Mouse (Mus musculus) neural tube, embryonic 15.5 days (tissue): ENCODE measurements around the gene Sestd1. TPM values are rescaled to one million over a fixed set of nuclear protein-coding genes. Genes with fewer than 3 reads are reported as not detected.
A peak's percentile ranks its signal among the peaks of the same experiment; 100 is the strongest.

Source experiments
- ATAC-seq: fragments of 200-750 bp; cut with Nextera tagmentation; 2 replicates; pipeline ENCODE4 v1.8.0; 2017; ENCODE audit warnings: mild to moderate bottlenecking, moderate TSS enrichment, moderate library complexity; ENCODE audit not compliant: low FRiP score
- H3K27ac ChIP-seq: fragments of 300-500 bp; sonication (generic); replicated peaks from 2 replicates; pipeline ENCODE4 v1.5.1; 2015; ENCODE audit warnings: mild to moderate bottlenecking, inconsistent platforms
- H3K27me3 ChIP-seq: fragments of 300-500 bp; sonication (generic); replicated peaks from 2 replicates; pipeline ENCODE4 v1.6.1; 2015; ENCODE audit warnings: inconsistent platforms
- H3K36me3 ChIP-seq: fragments of 300-500 bp; sonication (generic); 2 replicates; pipeline ENCODE4 v1.6.1; 2015; ENCODE audit warnings: inconsistent platforms
- H3K4me1 ChIP-seq: fragments of 300-500 bp; sonication (generic); 2 replicates; pipeline ENCODE4 v1.6.1; 2015; ENCODE audit warnings: inconsistent platforms
- H3K4me2 ChIP-seq: fragments of 300-500 bp; sonication (generic); 2 replicates; pipeline ENCODE4 v1.6.1; 2015; ENCODE audit warnings: inconsistent platforms, mild to moderate bottlenecking, moderate library complexity
- H3K4me3 ChIP-seq: fragments of 300-500 bp; sonication (generic); replicated peaks from 2 replicates; pipeline ENCODE4 v1.5.1; 2015; ENCODE audit warnings: mild to moderate bottlenecking, inconsistent platforms
- H3K9ac ChIP-seq: fragments of 300-500 bp; sonication (generic); replicated peaks from 2 replicates; pipeline ENCODE4 v1.6.1; 2015; ENCODE audit warnings: mild to moderate bottlenecking, inconsistent platforms
- H3K9me3 ChIP-seq: fragments of 300-500 bp; sonication (generic); replicated peaks from 2 replicates; pipeline ENCODE4 v1.6.1; 2016; ENCODE audit warnings: inconsistent platforms
- WGBS: fragments of 180-500 bp; shearing (Covaris S2); methylation state at CpG from one replicate; pipeline ENCODE4 v1.1.7; 2015; ENCODE audit warnings: mixed read lengths; 5-methylcytosine and 5-hydroxymethylcytosine counted together
- polyA plus RNA-seq: library from polyadenylated mRNA; unstranded; fragments of >200 nt; fragmentation: Nextera tagmentation; extraction: Ambion mirVana; gene quantifications from 2 replicates; pipeline ENCODE4 v1.2.1, GENCODE M21; 2015

Gene Sestd1
- polyA plus RNA-seq, 1 experiment from 2014 or later = 26.3 TPM

GRCm38 (mm10) chr2:77301687-77302389 lies 21.4 kb upstream of the Sestd1 start:
- Histone ChIP-seq H3K9ac (no peak overlapping the region), H3K4me2 (no peak overlapping the region), H3K27me3 (no peaks in the 10 kb centered on the region), H3K4me3 (no peak overlapping the region), H3K36me3 (no peaks in the 10 kb centered on the region), H3K4me1 (no peaks in the 10 kb centered on the region), H3K9me3 (no peaks in the 10 kb centered on the region), H3K27ac (no peak overlapping the region)
- 67% methylated on average over 9 of the region's 9 CpGs for WGBS
- no peak for ATAC-seq

DNA sequence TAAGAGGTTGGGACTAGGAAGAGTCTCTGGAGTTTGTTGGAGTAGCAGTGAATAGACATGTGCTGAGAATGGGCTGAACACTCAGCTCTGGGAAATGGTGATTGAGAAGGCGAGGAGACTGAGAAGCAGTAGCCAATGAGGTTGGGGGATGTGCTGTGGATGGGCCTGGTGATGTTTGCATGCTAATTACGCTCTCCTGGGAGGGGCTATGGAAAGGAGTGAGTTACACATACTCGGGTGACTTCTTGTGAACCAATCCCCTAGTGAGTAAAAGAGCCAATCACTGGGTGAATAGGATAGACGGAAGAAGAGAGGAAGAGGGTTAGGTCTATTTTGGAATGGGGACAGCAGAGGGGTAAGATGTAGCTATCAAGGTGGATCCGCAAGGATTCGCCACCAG lies 9.3 kb upstream of the Sestd1 start:
- Histone ChIP-seq H3K4me3 (no peak overlapping the region), H3K9ac (no peak overlapping the region), H3K4me2 (no peak overlapping the region), H3K36me3 (no peaks in the 10 kb centered on the region), H3K27me3 (no peaks in the 10 kb centered on the region), H3K27ac (no peak overlapping the region), H3K4me1 (no peaks in the 10 kb centered on the region), H3K9me3 (no peaks in the 10 kb centered on the region)
- WGBS = 62% methylated on average over 6 of the region's 6 CpGs
- ATAC-seq = no peak

- H3K4me3 ChIP-seq = no peak overlapping the region
- H3K4me1 ChIP-seq = no peaks in the 10 kb centered on the region
- WGBS = 68% methylated on average over 2 of the region's 2 CpGs
- ATAC-seq = no peak
- no peak overlapping the region for H3K4me2 ChIP-seq
- H3K27me3 ChIP-seq = no peaks in the 10 kb centered on the region
- no peak overlapping the region for H3K9ac ChIP-seq
- H3K36me3 ChIP-seq = no peaks in the 10 kb centered on the region
- H3K27ac ChIP-seq = no peak overlapping the region
- H3K9me3 ChIP-seq = no peaks in the 10 kb centered on the region
These were observed 6.4 kb upstream of the Sestd1 start for GRCm38 (mm10) chr2:77286755-77287154.

GRCm38 (mm10) chr2:77284281-77284899 lies 4.0 kb upstream of the Sestd1 start:
- H3K36me3 ChIP-seq = no peaks in the 10 kb centered on the region
- no peak overlapping the region for H3K4me2 ChIP-seq
- ATAC-seq = no peak
- no peak overlapping the region for H3K27ac ChIP-seq
- H3K4me3 ChIP-seq = no peak overlapping the region
- no peaks in the 10 kb centered on the region for H3K9me3 ChIP-seq
- 82% methylated on average over 2 of the region's 2 CpGs for WGBS
- no peak overlapping the region for H3K9ac ChIP-seq
- H3K27me3 ChIP-seq = no peaks in the 10 kb centered on the region
- H3K4me1 ChIP-seq = no peaks in the 10 kb centered on the region

- peak overlapping the region; percentile 96 for H3K4me3 ChIP-seq
- H3K9ac ChIP-seq = peak overlapping the region; percentile 99
- WGBS = 1% methylated on average over 48 of the region's 57 CpGs
- H3K4me1 ChIP-seq = peaks cover 17% of the 10 kb centered on the region
- H3K36me3 ChIP-seq = no peaks in the 10 kb centered on the region
- peak overlapping the region; percentile 86 for H3K27ac ChIP-seq
- peak overlapping the region; percentile 65 for H3K4me2 ChIP-seq
- H3K9me3 ChIP-seq = no peaks in the 10 kb centered on the region
- peak; percentile 78 for ATAC-seq
- no peaks in the 10 kb centered on the region for H3K27me3 ChIP-seq
These were observed 406 bp downstream of the Sestd1 start for GRCm38 (mm10) chr2:77279861-77280511.

DNA sequence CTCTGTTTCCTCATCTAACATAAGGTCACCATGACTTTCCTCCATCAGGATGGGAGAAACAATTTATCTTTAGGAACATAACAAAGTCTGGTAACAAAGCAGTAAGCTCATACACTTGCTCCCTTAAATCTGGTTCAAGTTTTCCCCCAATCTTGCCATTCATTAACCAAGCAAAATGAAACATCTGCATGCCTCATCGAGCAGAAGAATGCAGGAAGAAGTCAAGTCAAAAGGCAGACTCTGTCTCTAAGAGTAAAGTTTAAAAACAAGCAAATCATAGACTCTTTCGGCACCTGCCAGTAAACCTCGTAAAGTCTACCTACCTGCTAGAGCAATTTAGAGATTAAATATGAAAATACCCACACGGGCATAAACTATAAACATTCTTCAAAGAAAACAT lies 3.1 kb downstream of the Sestd1 start:
- no peak overlapping the region for H3K9ac ChIP-seq
- no peak overlapping the region for H3K4me3 ChIP-seq
- H3K27ac ChIP-seq = no peak overlapping the region
- H3K4me2 ChIP-seq = no peak overlapping the region
- H3K36me3 ChIP-seq = no peaks in the 10 kb centered on the region
- H3K4me1 ChIP-seq = peaks cover 30% of the 10 kb centered on the region
- no peak for ATAC-seq
- 56% methylated on average over 4 of the region's 4 CpGs for WGBS
- H3K9me3 ChIP-seq = no peaks in the 10 kb centered on the region
- no peaks in the 10 kb centered on the region for H3K27me3 ChIP-seq

DNA sequence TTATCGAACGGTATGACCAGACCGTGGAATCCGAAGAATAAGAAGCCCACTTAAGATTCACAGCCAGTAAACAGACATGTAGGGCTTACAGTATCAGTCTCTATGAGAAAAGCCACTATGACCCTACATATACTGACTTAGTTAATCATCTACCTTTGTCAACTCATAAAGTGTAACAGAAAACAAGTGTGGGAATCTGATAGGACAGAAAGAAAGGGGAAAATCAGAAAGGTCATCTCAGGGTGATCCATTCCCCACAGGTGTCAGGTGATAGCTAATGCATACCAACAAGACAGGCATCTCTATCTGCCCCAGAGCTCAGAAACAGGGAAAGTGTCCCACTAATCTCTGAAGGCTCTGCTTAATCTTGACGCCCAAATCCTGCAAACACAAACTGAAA lies 4.5 kb downstream of the Sestd1 start:
- H3K27me3 ChIP-seq = no peaks in the 10 kb centered on the region
- no peak overlapping the region for H3K4me3 ChIP-seq
- no peaks in the 10 kb centered on the region for H3K9me3 ChIP-seq
- no peak for ATAC-seq
- H3K36me3 ChIP-seq = no peaks in the 10 kb centered on the region
- peaks cover 30% of the 10 kb centered on the region for H3K4me1 ChIP-seq
- H3K4me2 ChIP-seq = no peak overlapping the region
- H3K27ac ChIP-seq = no peak overlapping the region
- H3K9ac ChIP-seq = no peak overlapping the region
- 87% methylated on average over 5 of the region's 5 CpGs for WGBS

DNA sequence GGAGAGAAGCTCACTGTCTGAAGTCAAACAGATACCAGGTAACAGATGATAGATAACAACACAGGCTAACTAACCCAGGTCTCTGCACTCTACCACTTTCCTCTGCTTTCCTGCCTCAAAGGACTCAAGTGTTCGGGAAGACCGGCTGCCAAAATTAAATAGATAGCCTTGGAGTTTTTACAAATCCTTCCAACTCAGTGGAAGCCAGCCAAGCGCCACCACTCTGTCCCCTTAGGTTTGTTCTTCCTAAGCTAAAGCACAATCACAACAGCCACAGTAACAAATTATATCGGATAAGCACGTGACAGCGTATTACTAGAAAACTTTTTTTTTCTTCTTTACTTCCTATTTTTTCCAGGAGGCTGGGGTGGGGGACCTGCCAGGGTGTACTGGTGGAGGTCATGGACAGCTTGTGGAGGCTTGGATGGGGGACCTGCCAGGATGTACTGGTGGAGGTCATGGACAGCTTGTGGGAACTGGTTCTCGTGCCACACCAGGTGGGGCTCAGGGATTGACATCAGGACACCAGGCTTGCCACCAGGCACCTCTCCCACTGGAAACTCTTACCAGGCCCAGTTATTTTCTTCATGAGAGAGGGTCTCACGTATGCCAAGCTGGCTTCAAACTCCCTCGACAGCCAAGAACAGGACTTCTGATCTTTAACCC lies 5.3 kb downstream of the Sestd1 start:
- Histone ChIP-seq H3K4me3 (no peak overlapping the region), H3K9ac (no peak overlapping the region), H3K4me2 (no peak overlapping the region), H3K36me3 (no peaks in the 10 kb centered on the region), H3K4me1 (peaks cover 30% of the 10 kb centered on the region), H3K9me3 (no peaks in the 10 kb centered on the region), H3K27me3 (no peaks in the 10 kb centered on the region), H3K27ac (no peak overlapping the region)
- ATAC-seq = no peak
- 81% methylated on average over 9 of the region's 9 CpGs for WGBS

GRCm38 (mm10) chr2:77272953-77273352 lies 7.4 kb downstream of the Sestd1 start:
- Histone ChIP-seq H3K36me3 (no peaks in the 10 kb centered on the region), H3K4me3 (no peak overlapping the region), H3K9ac (no peak overlapping the region), H3K9me3 (no peaks in the 10 kb centered on the region), H3K4me2 (no peak overlapping the region), H3K27me3 (no peaks in the 10 kb centered on the region), H3K4me1 (peaks cover 35% of the 10 kb centered on the region), H3K27ac (no peak overlapping the region)
- 90% methylated on average over 2 of the region's 2 CpGs for WGBS
- ATAC-seq = no peak

DNA sequence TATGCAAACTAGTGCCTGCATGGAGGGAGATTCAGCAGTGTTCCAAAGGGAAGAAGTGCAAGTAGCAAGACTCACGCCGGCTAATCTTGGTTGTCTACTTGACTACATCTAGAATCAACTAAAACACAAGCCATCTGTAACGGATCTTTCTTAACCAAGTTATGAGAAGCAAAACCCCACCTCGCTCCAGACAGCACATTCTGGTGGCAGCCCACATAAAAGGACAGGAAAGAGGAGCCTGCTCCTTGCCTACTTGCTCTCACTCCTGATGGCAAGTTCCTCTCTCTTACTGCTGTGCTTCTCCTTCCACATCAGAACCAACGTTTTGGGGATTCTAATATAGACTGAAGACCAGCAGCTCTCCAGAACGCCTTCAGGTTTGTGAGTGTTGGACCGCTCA lies 9.6 kb downstream of the Sestd1 start:
- Histone ChIP-seq H3K9me3 (no peaks in the 10 kb centered on the region), H3K27me3 (no peaks in the 10 kb centered on the region), H3K27ac (no peak overlapping the region), H3K4me1 (peaks cover 30% of the 10 kb centered on the region), H3K4me2 (no peak overlapping the region), H3K36me3 (no peaks in the 10 kb centered on the region), H3K9ac (no peak overlapping the region), H3K4me3 (no peak overlapping the region)
- WGBS = 89% methylated on average over 7 of the region's 7 CpGs
- no peak for ATAC-seq

DNA sequence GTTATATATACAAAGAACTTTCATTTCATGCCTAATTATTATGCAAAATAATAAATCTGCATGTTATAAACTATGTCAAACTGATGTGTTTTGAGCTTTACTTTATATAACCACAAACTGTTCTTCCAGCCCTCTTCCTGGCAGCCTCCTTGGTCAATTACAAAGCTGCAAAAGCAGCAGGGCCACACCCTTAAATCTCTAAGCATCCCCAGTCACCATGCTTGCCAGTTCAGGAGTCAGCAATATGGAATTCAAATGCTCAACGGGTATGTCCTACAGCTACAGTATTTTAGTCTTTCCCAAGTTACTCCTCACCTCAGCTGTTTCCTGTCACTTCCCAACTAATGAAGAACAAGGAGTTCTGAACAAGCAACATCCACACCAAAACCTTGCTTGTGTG lies 10.3 kb downstream of the Sestd1 start:
- Histone ChIP-seq H3K4me3 (no peak overlapping the region), H3K9ac (no peak overlapping the region), H3K4me2 (no peak overlapping the region), H3K36me3 (no peaks in the 10 kb centered on the region), H3K4me1 (peaks cover 26% of the 10 kb centered on the region), H3K9me3 (no peaks in the 10 kb centered on the region), H3K27ac (no peak overlapping the region), H3K27me3 (no peaks in the 10 kb centered on the region)
- WGBS = 81% methylated on average over 1 of the region's 1 CpGs
- no peak for ATAC-seq
